Mouse (Mus musculus): ENCODE data around the gene Tmem242.
"Not testable (repeated sequence)": the region's sequence is repeated elsewhere in the genome, so short reads cannot be mapped to it uniquely, and the experiment has no call there.

Gene Tmem242

DNA sequence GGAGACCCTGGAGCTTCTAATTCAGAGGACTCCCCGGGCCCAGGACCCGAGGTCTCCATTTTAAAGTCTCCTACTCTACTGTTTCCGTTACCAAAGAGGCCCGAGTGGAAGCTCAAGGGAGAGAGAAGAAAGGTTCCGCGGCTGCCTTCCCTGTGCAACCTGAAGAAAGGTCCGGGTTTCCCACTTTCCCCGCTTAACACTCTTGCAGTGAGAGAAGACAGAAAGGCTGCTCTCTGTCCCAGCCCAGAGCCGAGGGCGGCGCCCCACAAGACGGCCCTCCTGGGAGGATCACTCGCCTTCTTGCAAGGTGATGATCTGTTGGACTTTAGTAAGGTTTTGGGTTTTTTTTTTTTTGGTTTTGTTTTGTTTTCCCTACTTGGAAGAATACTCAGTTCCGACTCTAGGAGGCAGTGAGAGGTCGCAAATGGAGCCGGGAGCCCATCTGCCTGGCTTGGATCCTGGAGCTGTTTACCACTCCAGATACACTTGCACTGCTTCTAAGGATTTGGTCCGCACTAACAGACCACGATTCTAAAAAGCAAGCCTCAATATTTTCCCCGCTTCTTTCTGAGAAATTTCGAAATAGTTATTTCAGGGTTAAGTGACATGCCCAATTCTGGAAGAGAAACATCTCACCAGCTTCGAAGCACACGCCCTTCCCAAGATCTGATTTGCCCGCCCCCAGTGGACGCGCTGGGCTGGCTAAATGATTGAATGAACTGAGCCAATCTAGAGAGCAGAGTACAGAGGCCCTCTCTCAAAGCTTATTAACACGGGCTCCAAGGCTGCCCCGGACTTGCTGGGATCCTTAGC is at the start of gene Tmem242:
Tmem242 (minus strand) TSS at position 101 of the 813 bp plus-strand sequence.
- DNase-seq (ENCODE audit: low spot score), result peak; percentile 96

- DNase-seq (ENCODE audit: low spot score), result no peak
Measured at GRCm38 (mm10) chr17:5488156-5488555, 48.1 kb upstream of the Tmem242 start.

DNA sequence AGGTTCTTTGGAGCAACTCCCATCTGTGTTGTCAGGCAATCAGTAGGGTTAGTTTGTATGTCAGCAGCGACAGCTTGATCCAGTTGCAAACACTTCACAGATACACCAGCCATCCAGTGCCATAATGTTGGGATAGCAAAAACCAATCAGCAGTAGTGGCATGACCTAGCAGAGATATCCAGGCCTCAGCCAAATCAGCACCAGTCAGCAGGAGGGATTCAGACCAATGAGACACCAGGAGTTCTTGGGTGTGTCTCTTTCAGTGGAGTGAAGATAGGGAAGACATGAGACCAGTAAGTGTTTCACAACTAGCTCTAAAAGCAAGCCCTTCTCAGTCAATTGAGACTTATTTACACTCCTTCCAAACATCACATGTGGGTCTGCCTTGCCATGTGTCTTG is 44.6 kb upstream of the Tmem242 start:
- DNase-seq (ENCODE audit: low spot score), result no peak

- no peak for DNase-seq (ENCODE audit: low spot score)
Measured at GRCm38 (mm10) chr17:5483456-5483855, 43.4 kb upstream of the Tmem242 start.

DNA sequence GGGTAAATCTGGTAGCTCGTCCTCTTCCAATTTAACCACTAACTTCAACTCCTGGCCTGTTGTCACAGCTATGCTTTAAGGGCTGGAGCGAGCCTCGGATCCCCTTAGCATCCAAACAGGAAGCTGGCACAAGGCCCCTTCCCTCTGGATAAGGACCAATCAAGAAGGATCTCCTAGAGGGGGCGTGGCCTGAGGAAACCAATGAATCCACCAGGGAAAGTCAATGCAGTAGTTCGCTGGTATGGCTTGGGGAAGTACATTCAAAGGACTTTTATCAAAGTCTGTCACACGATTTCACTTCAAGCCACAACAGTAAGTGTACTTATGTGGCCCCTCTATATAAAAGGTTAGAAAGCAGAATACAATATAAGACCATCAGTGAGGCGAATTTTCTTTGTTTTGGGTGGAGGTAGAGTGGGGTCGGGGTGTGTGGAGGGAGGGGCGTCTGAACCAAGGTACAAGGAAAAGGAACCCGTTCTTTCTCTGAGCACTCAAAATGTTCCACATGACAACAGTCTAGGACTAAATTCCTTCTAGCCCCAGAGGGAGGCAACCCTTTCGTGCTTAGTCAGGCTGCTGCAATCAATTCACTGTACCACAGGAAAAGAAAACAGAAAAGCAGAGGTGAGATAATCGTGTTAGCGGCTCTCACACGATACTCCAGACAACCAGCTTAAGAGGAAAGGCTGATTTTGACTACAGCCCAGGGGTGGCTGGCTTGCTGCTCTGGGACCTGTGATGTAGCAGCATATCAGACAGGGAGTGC is 36.1 kb upstream of the Tmem242 start:
- peak; percentile 47 for DNase-seq (ENCODE audit: low spot score)

DNA sequence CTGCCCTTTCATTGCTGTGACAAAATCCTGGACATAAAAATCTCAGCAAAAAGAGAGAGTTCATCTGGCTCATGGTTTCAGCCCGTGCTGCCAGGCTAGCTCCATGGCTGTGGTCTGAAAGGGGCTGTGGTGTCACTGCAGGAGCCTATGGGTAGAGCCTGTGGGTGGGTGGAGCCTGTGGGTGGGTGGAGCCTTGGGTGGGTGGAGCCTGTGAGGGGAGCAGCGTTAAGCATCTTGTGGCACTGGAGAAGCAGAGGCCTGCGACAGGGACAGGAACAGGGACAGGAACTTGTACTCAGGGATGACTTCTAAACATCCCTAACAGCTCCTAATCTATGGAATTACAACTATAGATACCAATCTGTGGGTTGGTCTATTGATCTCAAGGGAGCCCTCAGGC is 32.2 kb upstream of the Tmem242 start:
- no peak for DNase-seq (ENCODE audit: low spot score)

GRCm38 (mm10) chr17:5467177-5467576 is 27.1 kb upstream of the Tmem242 start:
- DNase-seq (ENCODE audit: low spot score), result no peak

- no peak for DNase-seq (ENCODE audit: low spot score)
Measured at GRCm38 (mm10) chr17:5466736-5467135, 26.7 kb upstream of the Tmem242 start.

GRCm38 (mm10) chr17:5463912-5464311 is 23.9 kb upstream of the Tmem242 start:
- DNase-seq (ENCODE audit: low spot score), result no peak

GRCm38 (mm10) chr17:5453657-5454056 is 13.6 kb upstream of the Tmem242 start:
- DNase-seq (ENCODE audit: low spot score), result no peak

DNA sequence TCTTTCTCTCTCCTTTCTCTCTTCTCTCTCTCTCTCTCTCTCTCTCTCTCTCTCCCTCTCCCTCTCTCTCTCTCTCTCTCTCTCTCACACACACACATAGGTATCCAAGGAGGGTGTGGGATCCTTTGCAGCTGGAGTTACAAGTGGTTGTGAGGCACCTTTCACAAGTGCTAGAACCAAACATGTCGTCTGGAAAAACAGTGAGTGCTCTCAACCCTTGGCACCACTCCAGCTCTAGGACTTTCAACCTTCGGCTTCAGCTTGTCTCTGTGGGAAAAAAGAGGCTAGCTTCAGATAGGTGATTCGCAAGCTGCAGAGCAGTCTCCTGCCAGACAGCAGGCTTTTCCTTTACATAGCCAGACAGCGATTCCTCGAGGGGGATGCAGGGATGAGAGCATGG is 3.7 kb upstream of the Tmem242 start:
- DNase-seq (ENCODE audit: low spot score), result no peak

- DNase-seq (ENCODE audit: low spot score), result no peak
Measured at GRCm38 (mm10) chr17:5443260-5443659, 3.2 kb upstream of the Tmem242 start.

DNA sequence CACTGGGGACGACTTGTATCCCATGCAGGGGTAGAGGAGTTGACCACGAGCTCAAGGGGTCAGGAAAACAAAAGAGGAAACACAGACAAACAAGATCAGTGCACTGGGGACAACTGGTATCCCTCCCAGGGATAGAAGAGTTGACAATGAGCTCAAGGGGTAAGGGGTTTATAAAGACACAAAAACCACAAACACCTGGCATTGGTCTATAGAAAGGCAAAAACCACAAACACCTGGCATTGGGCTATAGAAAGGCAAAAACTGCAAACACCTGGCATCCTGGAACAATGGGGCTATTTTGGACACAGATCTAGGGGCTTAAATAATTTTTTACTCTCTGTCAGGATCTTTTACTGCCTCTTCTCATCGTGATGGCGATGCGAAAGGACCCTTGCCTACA is 2.3 kb upstream of the Tmem242 start:
- not testable (repeated sequence) for DNase-seq (ENCODE audit: low spot score)

- DNase-seq (ENCODE audit: low spot score), result no peak
Measured at GRCm38 (mm10) chr17:5439831-5440158, 264 bp downstream of the Tmem242 start.

GRCm38 (mm10) chr17:5429772-5430133 is 10.3 kb downstream of the Tmem242 start:
- no peak for DNase-seq (ENCODE audit: low spot score)

- peak; percentile 97 for DNase-seq (ENCODE audit: low spot score)
Measured at GRCm38 (mm10) chr17:5429090-5429771, 10.8 kb downstream of the Tmem242 start.

DNA sequence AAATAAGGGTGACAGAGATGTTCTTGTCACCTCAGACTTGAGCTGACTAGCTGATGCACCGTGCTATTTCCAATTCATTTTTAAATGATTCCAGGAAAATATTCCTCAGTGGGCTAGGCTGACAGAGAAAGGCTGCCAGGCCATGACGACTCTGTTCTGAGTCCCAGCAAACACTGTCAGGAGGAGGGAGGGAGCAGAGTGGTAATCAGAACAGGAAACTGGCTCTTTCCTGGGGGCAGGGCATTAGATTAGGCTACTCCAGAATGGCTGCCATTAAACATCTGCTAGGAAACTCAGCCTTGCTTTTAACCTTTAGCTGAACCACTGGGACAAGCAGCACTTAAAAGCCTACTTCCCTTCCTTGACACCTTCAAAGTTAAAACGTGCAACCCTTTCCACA is 14.9 kb downstream of the Tmem242 start:
- DNase-seq (ENCODE audit: low spot score), result no peak

- no peak for DNase-seq (ENCODE audit: low spot score)
Measured at GRCm38 (mm10) chr17:5424156-5424555, 15.9 kb downstream of the Tmem242 start.

- DNase-seq (ENCODE audit: low spot score), result no peak
Measured at GRCm38 (mm10) chr17:5421835-5422234, 18.2 kb downstream of the Tmem242 start.

GRCm38 (mm10) chr17:5419771-5420518 is 20.1 kb downstream of the Tmem242 start:
- no peak for DNase-seq (ENCODE audit: low spot score)

- DNase-seq (ENCODE audit: low spot score), result no peak
Measured at GRCm38 (mm10) chr17:5419056-5419455, 21.0 kb downstream of the Tmem242 start.

DNA sequence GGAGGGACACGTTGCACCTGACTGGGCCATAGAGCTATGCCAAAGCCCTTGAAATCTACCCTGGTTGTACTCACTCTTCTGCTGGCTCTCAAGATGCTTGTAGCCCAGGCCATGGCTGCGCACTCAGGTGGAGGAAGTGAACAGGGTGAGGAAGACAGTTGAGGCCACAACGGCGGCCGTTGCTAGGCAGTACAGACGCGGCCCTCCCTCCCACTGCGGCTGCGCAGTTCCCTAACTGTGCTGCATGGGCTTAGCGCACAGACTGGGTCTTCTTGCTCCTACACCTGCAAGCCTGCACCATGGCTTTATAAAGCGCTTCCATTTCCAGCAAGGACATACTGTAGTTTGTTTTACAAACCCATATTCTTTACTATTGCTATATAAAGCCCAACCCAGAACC is 21.5 kb downstream of the Tmem242 start, which contains the start of gene Ldhal6b:
Ldhal6b (minus strand) TSS at position 223 of the 400 bp plus-strand sequence.
- DNase-seq (ENCODE audit: low spot score), result no peak

Data from embryo, embryonic 10.5 days (tissue).